Mouse (Mus musculus): ENCODE measurements around the gene Siglec1. TPM values are rescaled to one million over a fixed set of nuclear protein-coding genes. Genes with fewer than 3 reads are reported as not detected.

Siglec1 gene
- polyA plus RNA-seq, 1 experiment from 2014 or later: 0.40 TPM

GRCm38 (mm10) chr2:131059781-131060540, 26.6 kb downstream of the Siglec1 start:
- H3K4me3 ChIP-seq (replicated peaks): no peak overlapping the region
- no peaks in the 10 kb centered on the region for H3K9me3 ChIP-seq
- WGBS: 69% methylated on average over 9 of the region's 9 CpGs
- H3K27me3 ChIP-seq (replicated peaks): peaks cover 30% of the 10 kb centered on the region
- peaks cover 27% of the 10 kb centered on the region for H3K4me1 ChIP-seq
- ATAC-seq (ENCODE audit: insufficient read depth, low FRiP score, low read depth): no peak
- H3K4me2 ChIP-seq: no peak overlapping the region
- no peaks in the 10 kb centered on the region for H3K36me3 ChIP-seq
- H3K27ac ChIP-seq: no peak overlapping the region
- no peak overlapping the region for H3K9ac ChIP-seq

- no peaks in the 10 kb centered on the region for H3K9me3 ChIP-seq
- H3K36me3 ChIP-seq: no peaks in the 10 kb centered on the region
- H3K4me2 ChIP-seq: no peak overlapping the region
- H3K4me1 ChIP-seq: peaks cover 32% of the 10 kb centered on the region
- H3K4me3 ChIP-seq (replicated peaks): no peak overlapping the region
- no peak overlapping the region for H3K27ac ChIP-seq
- no peak for ATAC-seq (ENCODE audit: insufficient read depth, low FRiP score, low read depth)
- H3K9ac ChIP-seq: no peak overlapping the region
- H3K27me3 ChIP-seq (replicated peaks): peaks cover 33% of the 10 kb centered on the region
- WGBS: 17% methylated on average over 1 of the region's 1 CpGs
Measured at GRCm38 (mm10) chr2:131059377-131059776, 27.2 kb downstream of the Siglec1 start.

- no peaks in the 10 kb centered on the region for H3K9me3 ChIP-seq
- 87% methylated on average over 8 of the region's 8 CpGs for WGBS
- ATAC-seq (ENCODE audit: insufficient read depth, low FRiP score, low read depth): no peak
- no peak overlapping the region for H3K4me2 ChIP-seq
- H3K27ac ChIP-seq: no peak overlapping the region
- H3K4me3 ChIP-seq (replicated peaks): no peak overlapping the region
- no peaks in the 10 kb centered on the region for H3K36me3 ChIP-seq
- H3K9ac ChIP-seq: no peak overlapping the region
- H3K4me1 ChIP-seq: peaks cover 39% of the 10 kb centered on the region
- peaks cover 38% of the 10 kb centered on the region for H3K27me3 ChIP-seq (replicated peaks)
Measured at GRCm38 (mm10) chr2:131058672-131059071, 27.9 kb downstream of the Siglec1 start.

GRCm38 (mm10) chr2:131056191-131056590, 30.4 kb downstream of the Siglec1 start:
- Histone ChIP-seq H3K36me3 (no peaks in the 10 kb centered on the region), H3K4me3 (replicated peaks) (peak overlapping the region; percentile 5; the same call in 1 of the 2 replicates), H3K4me1 (peaks cover 35% of the 10 kb centered on the region), H3K9ac (no peak overlapping the region), H3K4me2 (peak overlapping the region; percentile 19), H3K9me3 (no peaks in the 10 kb centered on the region), H3K27me3 (replicated peaks) (peaks cover 38% of the 10 kb centered on the region), H3K27ac (no peak overlapping the region)
- 4% methylated on average over 10 of the region's 10 CpGs for WGBS
- ATAC-seq (ENCODE audit: insufficient read depth, low FRiP score, low read depth): no peak

- ATAC-seq (ENCODE audit: insufficient read depth, low FRiP score, low read depth): no peak
- Histone ChIP-seq H3K36me3 (no peaks in the 10 kb centered on the region), H3K4me3 (replicated peaks) (peak overlapping the region; percentile 5; the same call in 1 of the 2 replicates), H3K9ac (no peak overlapping the region), H3K9me3 (no peaks in the 10 kb centered on the region), H3K27ac (no peak overlapping the region), H3K4me1 (peaks cover 35% of the 10 kb centered on the region), H3K27me3 (replicated peaks) (peaks cover 38% of the 10 kb centered on the region), H3K4me2 (peak overlapping the region; percentile 19)
- 6% methylated on average over 10 of the region's 10 CpGs for WGBS
Measured at GRCm38 (mm10) chr2:131055631-131056030, 30.9 kb downstream of the Siglec1 start.

GRCm38 (mm10) chr2:131054646-131055264, 31.8 kb downstream of the Siglec1 start:
- Histone ChIP-seq H3K4me3 (replicated peaks) (peak overlapping the region; percentile 32), H3K36me3 (no peaks in the 10 kb centered on the region), H3K27me3 (replicated peaks) (peaks cover 38% of the 10 kb centered on the region), H3K4me1 (peaks cover 31% of the 10 kb centered on the region), H3K9ac (peak overlapping the region; percentile 6; the same call in 1 of the 2 replicates), H3K4me2 (peak overlapping the region; percentile 54), H3K9me3 (no peaks in the 10 kb centered on the region), H3K27ac (no peak overlapping the region)
- no peak for ATAC-seq (ENCODE audit: insufficient read depth, low FRiP score, low read depth)
- WGBS: 6% methylated on average over 21 of the region's 21 CpGs

GRCm38 (mm10) chr2:131053851-131054645, 32.5 kb downstream of the Siglec1 start:
- Histone ChIP-seq H3K4me2 (peak overlapping the region; percentile 54), H3K4me3 (replicated peaks) (peak overlapping the region; percentile 32), H3K27me3 (replicated peaks) (peaks cover 38% of the 10 kb centered on the region), H3K27ac (no peak overlapping the region), H3K36me3 (no peaks in the 10 kb centered on the region), H3K9ac (no peak overlapping the region), H3K9me3 (no peaks in the 10 kb centered on the region), H3K4me1 (peaks cover 27% of the 10 kb centered on the region)
- ATAC-seq (ENCODE audit: insufficient read depth, low FRiP score, low read depth): no peak
- 3% methylated on average over 45 of the region's 45 CpGs for WGBS

- ATAC-seq (ENCODE audit: insufficient read depth, low FRiP score, low read depth): no peak
- Histone ChIP-seq H3K27me3 (replicated peaks) (peaks cover 38% of the 10 kb centered on the region), H3K36me3 (no peaks in the 10 kb centered on the region), H3K9me3 (no peaks in the 10 kb centered on the region), H3K9ac (no peak overlapping the region), H3K4me2 (no peak overlapping the region), H3K27ac (no peak overlapping the region), H3K4me1 (peaks cover 27% of the 10 kb centered on the region), H3K4me3 (replicated peaks) (no peak overlapping the region)
- 77% methylated on average over 6 of the region's 6 CpGs for WGBS
Measured at GRCm38 (mm10) chr2:131052862-131053418, 33.6 kb downstream of the Siglec1 start.

- H3K9me3 ChIP-seq: no peaks in the 10 kb centered on the region
- no peak overlapping the region for H3K4me2 ChIP-seq
- H3K9ac ChIP-seq: no peak overlapping the region
- H3K4me1 ChIP-seq: peaks cover 27% of the 10 kb centered on the region
- ATAC-seq (ENCODE audit: insufficient read depth, low FRiP score, low read depth): no peak
- 71% methylated on average over 5 of the region's 5 CpGs for WGBS
- no peak overlapping the region for H3K27ac ChIP-seq
- no peaks in the 10 kb centered on the region for H3K36me3 ChIP-seq
- peaks cover 38% of the 10 kb centered on the region for H3K27me3 ChIP-seq (replicated peaks)
- H3K4me3 ChIP-seq (replicated peaks): no peak overlapping the region
Measured at GRCm38 (mm10) chr2:131052043-131052442, 34.5 kb downstream of the Siglec1 start.

GRCm38 (mm10) chr2:131046025-131046424, 40.5 kb downstream of the Siglec1 start:
- Histone ChIP-seq H3K9ac (no peak overlapping the region), H3K4me2 (no peak overlapping the region), H3K4me1 (peaks cover 13% of the 10 kb centered on the region), H3K27me3 (replicated peaks) (peaks cover 22% of the 10 kb centered on the region), H3K9me3 (no peaks in the 10 kb centered on the region), H3K4me3 (replicated peaks) (no peak overlapping the region), H3K27ac (no peak overlapping the region), H3K36me3 (no peaks in the 10 kb centered on the region)
- ATAC-seq (ENCODE audit: insufficient read depth, low FRiP score, low read depth): no peak
- WGBS: 58% methylated on average over 2 of the region's 2 CpGs

- 54% methylated on average over 9 of the region's 9 CpGs for WGBS
- H3K9me3 ChIP-seq: no peaks in the 10 kb centered on the region
- no peak overlapping the region for H3K9ac ChIP-seq
- peak overlapping the region; percentile 60 for H3K27ac ChIP-seq
- H3K4me3 ChIP-seq (replicated peaks): no peak overlapping the region
- peaks cover 31% of the 10 kb centered on the region for H3K27me3 ChIP-seq (replicated peaks)
- H3K36me3 ChIP-seq: no peaks in the 10 kb centered on the region
- peaks cover 19% of the 10 kb centered on the region for H3K4me1 ChIP-seq
- no peak overlapping the region for H3K4me2 ChIP-seq
- peak; percentile 63 for ATAC-seq (ENCODE audit: insufficient read depth, low FRiP score, low read depth)
Measured at GRCm38 (mm10) chr2:131044989-131045720, 41.4 kb downstream of the Siglec1 start.
